Mouse (Mus musculus): ENCODE results near the gene Dcp1a.

DNA sequence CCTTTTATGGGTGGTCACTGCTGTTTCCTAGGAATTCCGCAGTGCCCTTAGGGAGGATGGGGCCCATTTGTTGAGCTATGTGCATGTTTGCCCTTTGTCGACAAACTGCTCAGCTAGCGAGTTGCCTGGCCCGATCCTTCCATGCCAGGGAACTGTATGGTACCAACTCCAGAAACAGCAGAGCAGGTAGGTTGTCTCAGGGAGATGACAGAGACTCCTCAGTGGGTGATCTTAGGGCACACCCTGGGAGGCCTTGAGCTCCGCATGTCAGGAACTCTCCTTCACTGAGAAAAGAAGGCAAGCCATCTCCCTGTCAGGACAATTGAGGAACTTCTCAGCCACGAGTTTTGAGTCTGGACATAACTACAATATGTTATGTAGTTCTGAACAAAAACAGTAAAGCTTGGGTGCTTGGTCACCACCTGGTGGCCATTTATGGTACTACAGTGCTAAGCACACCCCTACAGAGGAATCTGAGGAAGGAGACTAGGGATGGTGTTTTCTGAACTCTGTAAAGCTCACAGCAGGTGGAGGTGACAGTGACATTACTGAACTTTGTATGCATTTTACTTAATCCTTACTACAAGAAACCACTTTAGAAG is 94.7 kb downstream of the Dcp1a start:
- TF ChIP-seq CTCF (conservative IDR thresholded peaks at IDR 0.05 in 1 of 2, IDR thresholded peaks at IDR 0.05 in 1 of 2; ENCODE audit: low read depth in 2 of 2, low read length in 2 of 2) (peak; percentile 86 to 99), PAX5 (IDR thresholded peaks at IDR 0.05; ENCODE audit: low read length) (no peak), ZC3H11A (IDR thresholded peaks at IDR 0.05; ENCODE audit: low read depth, low read length) (no peak), USF1 (IDR thresholded peaks at IDR 0.05; ENCODE audit: low read depth, low read length) (no peak), MEF2A (IDR thresholded peaks at IDR 0.05; ENCODE audit: borderline replicate concordance, low read depth, low read length) (no peak), POLR2AphosphoS2 (IDR thresholded peaks at IDR 0.05; ENCODE audit: low read depth, low read length) (no peak), TCF12 (IDR thresholded peaks at IDR 0.05; ENCODE audit: low read depth, low read length) (no peak)
